Mouse (Mus musculus) kidney, adult 11 months (tissue): ENCODE results near the gene Lrrc10b.

ENCODE experiments used
- DNase-seq: peaks from one replicate; pipeline ENCODE4 v3.0.0; 2022

Lrrc10b gene

DNA sequence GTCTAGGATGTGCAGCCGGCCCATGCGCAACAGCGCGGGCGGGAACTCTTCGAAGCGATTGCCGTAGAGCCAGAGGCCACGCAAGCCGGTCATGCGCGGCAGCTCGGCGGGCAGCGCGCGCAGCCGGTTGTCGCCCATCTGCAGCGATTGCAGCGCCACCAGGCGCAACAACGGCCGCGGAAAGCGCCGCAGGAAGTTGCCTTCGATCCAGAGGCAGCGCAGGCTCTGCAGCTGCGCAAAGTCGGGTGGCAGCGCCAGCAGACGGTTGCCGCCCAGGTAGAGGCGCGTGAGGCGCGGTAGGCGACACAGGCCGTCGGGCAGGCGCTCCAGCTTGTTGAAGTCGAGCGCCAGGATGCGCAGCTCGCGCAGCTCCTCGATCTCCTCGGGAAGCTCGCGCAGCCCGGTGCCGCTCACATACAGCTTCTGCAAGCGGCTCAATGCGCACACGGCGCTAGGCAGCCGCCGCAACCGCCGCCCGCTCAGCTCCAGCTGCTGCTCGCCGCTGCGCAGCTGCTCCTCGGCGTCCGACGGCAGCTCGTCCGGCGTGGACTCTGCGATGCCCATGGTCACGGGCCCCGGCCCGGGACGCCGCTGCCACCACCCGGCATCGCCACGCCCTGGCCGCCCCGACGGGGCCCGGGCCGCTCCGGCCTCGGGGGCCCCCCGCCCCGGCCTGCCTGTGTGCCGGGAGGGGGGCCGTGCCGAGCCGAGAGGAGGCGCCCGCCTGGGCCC, at the start of gene Lrrc10b:
TSS of gene Lrrc10b (minus strand) at position 722 of the 732 bp plus-strand sequence.
- peak; percentile 23 for DNase-seq

DNA sequence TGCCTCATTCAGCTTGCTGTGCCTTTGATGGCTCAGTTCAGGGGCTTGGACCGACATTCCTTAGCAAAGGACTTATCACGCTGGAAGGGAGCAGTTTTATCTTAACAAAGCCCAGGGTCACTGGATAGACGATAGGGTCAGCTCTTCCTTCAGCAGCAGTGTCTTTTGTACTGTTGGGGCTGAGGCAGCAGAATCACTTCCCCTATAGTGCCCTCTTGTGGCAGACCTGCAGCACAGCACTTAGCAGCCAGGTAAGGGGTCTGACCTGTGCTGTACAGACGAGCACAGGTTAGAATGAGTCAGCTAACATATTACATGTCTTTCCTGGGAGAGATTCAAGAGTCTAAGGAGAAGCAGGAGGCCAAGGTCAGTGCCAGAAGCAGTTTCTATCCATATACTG, 45.3 kb upstream of the Lrrc10b start:
- DNase-seq: no peak

DNA sequence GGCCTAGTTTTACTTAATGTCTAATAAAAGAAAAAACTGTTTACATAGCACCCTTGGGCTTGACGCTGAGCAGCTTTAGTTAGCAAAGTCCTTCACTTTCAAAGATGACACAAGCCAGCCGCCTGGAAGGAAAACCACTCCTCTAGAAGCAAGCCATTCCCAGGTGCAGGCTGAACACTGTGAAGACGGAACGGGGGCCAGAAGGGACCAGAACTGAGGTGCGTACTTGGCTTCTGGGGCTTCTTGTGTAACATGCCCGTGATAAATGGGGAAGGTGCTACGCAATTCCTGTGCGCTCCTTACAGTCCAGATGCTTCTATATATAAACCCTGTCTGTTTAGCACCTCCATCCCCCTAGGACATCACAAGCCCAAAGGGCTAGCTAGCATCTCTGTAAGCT, 43.3 kb upstream of the Lrrc10b start:
- DNase-seq: no peak

DNA sequence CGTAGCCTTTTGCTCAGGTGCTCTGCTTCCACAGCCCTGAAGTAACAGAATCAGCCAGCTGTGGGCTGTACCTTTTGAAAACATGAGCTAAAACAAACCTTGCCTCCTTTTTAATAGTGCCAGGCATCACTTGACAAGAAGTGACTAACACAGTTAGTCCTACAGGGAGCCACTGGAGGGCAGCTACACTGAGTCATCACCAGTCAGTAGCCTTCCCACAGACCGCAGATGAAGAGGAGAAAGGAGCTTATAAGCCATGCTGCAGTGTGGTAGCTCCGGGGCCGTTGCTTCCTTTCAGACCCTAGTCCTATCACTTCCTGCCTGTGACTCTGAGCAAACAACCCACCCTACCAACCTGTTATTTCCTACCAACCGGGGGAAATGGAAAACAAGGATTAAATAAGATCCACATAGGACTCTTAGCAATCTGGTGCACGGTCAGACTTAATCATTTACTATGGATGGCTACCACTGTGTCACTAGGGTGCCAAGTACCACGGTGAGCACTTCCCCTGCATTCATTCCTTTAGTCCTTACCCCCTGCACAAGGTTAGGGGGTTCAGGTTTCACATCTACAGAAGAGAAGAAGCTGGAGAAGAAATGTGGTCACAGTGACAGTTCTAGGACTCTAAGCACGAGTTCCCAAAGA, 40.4 kb upstream of the Lrrc10b start:
- DNase-seq: no peak

DNA sequence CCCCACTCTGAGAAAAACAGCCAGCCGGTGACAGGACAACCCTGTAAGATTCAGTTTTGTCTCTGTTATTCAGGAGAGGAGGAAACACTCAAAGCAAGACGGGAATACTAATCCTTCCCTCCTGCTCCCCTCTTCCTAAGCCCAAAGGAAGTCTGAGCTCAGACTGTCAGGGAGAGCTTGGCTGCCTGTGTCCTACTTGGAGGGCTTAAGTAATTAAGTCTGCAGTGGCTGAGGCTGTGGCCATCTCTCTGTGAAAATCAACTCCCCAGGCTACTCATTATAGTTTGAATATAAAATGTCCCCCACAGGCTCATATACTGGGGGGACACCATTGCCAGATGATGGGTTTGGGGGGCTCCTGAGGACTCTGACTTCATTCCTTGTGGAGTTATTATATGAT, 39.7 kb upstream of the Lrrc10b start:
- no peak for DNase-seq

DNA sequence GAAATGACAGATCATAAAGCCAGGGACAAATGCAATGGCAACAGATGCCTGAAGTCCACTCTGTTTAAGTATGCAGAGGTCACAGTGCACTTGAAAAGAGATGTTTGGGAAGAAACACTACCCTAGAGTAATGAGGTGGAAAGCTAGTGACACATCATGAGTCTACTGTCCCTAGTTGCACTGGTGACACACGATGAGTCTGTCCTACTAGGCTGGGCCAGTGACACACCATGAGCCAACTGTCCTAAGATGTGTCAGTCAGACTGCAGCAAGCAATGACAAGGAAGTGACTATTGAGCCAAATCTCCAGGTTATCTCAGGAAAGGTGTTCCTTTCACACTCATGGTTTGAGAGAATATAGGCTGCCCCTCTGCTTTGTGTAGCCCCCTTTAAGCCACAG, 38.4 kb upstream of the Lrrc10b start:
- no peak for DNase-seq

DNA sequence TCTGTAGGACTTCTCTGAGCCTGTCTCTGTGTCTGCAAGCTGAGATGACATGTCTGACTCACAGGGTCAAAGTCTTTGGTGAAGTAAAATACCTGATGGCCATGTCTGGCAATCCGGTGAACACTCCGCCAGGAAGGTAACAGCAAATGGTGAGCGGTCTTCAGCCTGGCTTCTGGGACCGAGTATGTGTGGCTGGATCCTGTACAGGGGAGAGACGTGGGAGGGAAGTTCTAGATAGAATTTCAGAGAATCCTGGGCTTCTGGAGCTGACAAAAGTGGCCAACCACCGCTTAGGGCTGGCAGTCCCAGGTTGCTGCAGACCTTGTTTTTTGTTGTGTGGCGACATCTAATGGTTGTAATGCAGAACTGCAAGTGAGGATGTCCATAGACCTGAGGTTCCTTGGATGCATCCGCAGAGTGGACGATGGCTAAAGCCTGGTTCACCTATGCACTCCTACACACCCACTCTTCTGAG, 29.0 kb upstream of the Lrrc10b start:
- DNase-seq: peak; percentile 44

DNA sequence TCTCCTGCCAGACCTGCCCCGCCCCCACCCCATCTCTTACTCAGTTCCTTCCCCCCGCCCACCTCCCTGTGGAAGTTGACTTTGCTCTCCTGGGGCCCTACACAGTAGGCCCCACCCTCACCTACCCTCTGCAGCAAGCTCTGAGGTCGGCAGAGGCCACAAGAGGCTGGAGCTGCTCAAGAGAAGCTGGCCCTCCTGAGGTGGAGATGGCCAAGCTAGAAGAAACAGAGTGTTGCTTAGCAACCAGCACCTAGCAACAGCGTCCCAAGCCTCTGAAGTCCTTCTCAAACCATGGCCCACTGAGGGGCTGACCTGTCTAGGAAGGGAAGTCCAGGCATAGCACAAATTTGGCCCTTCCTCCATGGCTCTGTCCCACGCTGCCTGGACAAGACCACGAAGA, 25.4 kb upstream of the Lrrc10b start, which contains the start of gene Ppp1r32:
TSS of gene Ppp1r32 (minus strand) at position 226 of the 400 bp plus-strand sequence.
- DNase-seq: no peak

DNA sequence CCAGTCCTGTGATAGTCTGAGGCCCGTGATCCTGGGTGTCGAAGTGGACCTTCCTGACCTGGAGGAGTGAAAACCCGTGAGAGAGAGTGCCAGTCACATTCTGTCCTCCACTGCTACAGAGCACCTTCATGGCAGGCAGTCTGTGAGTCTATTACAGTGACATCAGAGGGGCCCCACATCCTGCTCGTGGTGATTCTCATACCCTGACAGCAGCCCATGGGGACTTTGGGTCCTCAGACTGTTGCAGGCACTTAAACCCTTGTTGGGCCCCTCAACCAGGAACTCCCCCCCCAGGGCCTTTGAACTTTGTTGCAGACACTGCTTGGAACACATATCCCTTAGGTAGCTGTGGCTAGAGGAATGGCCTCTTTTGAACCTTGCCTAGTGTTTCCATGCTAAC, 22.3 kb upstream of the Lrrc10b start:
- no peak for DNase-seq

DNA sequence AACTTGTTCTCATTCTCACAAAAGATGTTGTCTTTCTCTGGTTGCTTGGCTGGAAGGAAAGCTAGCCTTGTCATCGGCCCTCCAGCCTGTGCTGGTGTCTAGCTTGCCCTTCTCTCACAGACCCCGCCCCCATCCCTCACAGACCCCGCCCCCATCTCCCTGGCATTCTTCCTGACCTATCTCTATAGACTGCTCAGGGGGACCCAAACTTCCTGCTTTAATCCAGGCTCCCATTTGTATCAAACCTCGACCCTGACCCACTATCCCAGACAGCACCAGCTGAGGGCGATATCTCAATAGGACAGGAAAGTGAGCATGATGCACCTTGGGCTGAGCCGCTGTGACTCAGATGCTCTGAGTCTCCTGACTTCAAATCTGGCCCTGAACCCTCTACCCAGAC, 16.5 kb upstream of the Lrrc10b start:
- DNase-seq: no peak

DNA sequence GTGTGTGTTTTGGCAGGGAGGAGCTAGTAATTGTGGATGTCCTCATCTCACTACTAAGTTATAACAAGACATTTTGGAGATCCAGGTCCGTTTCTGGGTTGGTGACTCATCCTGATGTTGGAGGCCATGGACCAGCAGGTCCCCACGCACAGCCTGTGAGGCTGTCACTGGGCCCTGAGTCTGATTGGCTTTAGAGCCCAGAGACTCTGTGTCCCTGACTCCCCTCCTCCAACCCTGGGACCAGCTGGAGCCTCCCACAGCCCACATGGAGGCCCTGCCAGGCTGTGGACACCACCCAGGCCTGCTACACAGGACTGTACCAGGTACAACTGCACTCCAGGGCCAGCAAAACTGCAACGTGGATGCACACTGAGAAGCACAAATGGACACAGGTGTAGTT, 15.7 kb upstream of the Lrrc10b start:
- DNase-seq: no peak

DNA sequence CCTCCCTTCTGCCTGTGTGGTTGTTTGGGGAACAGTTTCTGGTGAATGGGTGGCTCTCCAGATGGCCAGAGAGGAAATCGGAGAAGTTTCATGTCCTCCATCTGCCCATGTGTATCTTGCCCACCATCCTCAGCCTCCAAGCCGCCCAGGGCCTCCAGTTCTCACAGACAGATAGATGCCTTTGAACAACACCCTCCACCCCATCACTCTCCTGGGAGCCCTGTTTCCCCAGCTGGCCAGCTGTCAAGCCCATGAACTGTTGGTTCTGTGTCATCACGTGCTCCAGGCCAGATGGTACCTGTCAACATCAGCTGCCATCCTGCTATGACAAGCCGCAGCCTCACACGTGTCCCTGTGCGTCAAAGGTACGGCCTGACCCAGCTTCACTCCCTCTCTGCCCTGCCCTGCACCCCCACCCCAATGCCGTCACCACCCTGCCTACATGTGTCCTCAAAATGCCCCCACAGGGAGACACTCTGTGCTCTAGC, 11.9 kb upstream of the Lrrc10b start:
- no peak for DNase-seq

DNA sequence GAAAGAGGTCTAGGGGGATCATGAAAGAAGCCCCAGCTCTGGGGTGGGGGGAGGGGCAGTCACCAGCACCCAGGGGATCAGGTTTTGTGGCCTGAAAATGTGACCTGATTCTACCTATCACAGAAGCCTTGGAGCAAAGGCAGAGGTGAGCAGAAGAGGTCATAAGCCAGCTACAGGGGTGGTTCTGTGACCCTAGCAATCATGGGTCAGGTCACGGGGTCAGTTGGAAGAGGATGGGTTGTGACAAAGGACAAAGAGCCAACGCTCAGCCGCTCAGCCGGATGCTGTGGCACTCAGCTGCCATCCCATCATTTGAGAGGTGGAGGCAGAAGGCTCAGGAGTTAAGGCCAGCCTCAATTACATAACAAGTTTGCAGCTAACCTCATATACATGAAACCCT, 7.2 kb upstream of the Lrrc10b start:
- DNase-seq: no peak

DNA sequence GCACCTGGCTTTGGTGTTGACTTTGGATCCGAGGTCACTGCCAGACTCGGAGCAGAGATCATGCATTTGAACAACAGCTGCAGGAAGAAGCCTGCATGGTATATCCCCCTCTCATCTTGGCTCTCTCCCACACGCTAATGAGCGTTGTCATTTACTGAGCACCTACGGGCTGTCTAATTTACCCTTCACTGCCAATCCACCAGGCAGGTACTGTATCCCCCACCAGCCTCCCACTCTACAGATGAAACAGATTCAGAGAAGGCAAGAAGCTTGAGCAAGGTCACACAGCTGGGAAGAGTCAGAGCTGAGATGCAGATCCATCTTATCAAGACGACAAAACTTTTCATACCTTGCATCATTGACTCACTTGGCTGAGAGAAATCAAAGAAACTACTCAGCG, 4.3 kb upstream of the Lrrc10b start:
- DNase-seq: no peak

DNA sequence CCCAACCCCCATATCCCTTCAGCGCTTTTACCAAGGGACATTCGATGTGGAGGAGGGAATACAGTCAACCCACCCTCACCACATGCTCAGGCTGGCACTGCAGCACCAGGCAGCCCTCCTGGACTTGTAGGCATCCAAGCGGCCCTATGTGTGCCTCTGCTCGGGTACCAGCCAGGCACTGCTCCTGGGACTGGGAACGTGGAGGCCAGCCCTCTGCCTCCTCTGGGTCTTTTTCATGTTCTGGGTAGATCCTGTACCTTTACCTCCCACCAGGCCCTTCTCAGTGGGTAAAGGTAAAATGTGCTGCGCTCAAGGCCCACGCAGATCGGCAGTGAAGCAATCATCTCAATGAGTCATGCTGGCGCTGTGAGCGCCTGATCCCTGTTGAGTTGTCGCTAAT, 2.6 kb upstream of the Lrrc10b start:
- DNase-seq: no peak

DNA sequence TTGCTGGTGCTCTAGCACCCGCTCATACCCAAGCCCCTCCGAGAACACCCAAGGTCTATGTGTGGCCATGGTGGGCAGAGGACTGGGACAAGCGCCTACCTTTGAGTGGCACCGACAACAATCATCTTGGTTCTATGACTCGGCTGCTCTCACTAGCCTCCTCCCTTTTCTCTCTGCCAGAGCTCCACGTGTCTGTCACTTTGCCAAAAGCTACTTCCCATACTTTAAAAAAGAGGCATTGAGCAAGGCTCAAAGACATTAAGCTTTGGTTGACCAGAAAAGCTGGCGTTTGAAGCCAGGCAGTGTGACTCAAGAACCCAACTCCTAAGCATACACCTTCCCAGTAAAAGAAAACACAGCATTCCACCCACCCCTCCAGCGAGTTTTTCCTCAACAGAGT, 823 bp upstream of the Lrrc10b start:
- peak; percentile 28 for DNase-seq

DNA sequence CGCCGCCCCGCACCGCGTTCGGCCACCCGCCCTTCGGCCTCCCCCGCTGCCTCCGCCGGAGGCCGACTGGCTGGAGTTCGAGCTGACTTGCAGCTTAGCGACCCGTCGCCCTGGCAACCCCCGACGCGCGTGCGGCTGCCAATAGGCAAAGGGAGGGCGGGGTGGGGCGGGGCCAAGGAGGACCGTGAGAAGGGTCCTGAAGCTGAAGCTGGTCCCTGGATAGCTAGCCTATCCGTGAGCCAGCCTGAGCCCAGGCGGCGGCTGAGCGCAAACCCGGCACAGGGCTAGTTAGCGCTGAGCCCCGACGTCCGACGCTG, 169 bp upstream of the Lrrc10b start:
- peak; percentile 15 for DNase-seq

DNA sequence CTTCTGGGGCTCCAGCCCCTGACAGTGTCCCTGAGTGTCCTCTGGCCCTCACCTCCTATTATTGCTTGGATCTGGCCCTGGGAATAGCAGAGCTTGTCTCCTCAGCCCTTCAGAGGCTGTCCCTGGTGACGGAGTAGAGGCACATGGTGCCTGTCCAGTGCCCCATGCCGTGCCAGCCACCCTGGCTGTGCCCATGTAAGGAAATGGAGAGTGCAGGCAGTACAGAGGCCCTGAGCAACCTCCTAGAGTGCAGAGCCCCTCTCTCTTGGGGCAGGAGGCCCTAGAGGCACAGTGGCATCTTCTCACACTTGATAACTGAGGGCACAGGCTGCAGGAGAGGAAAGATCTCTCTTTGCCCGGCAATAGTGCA, 1.9 kb downstream of the Lrrc10b start:
- DNase-seq: no peak

DNA sequence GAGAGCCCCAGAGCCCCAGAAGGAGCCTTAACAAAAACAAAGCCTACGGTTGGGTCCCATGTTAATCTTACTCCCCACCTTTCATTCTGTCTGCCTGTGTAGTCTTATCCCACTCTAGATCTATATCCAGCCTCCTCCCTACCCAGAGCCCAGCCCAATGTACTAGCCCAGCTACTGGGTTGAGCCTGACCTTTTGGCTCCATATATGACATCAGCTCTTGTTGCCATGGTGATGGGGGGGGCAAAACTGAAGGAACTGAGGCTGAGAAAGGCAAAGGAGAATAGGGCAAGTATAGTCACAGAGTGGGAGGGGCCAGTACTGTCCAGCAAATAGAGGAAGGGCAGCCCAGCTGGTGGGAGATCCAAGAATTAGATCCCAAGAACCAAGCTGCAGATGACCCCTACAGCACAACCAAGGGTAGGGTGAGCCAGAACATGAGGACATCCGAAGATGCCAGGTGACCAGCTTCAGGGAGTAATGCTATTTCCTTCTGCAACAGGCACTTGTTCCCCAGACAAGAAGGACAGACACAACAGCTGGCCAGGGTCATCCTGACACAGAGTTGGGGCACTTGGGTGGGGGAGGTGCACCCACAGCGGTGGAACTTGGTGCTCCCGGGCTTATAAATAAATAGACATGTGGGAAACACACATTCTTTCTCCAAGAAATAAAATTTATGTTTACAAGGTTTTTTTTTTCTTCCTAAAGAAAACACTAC, 2.4 kb downstream of the Lrrc10b start:
- no peak for DNase-seq

DNA sequence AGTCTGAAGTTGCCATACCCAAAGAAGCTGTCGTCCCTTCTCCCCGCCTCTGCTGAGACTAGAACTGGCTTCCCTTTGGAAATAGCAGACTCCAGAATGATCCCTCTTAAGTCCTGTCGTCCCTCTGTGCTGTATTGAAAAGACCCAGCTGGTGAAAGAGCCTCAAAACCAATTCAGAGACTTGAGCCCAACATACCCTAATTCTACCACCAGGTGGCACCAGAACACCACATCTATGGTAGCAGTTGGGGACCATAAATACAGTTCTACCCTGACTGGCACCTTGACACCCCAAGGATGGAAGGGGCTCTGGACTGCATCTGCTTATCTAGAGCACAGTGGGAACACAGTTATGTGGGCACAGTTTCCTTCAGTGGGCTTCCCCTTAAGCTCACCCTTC, 7.6 kb downstream of the Lrrc10b start:
- peak; percentile 45 for DNase-seq

DNA sequence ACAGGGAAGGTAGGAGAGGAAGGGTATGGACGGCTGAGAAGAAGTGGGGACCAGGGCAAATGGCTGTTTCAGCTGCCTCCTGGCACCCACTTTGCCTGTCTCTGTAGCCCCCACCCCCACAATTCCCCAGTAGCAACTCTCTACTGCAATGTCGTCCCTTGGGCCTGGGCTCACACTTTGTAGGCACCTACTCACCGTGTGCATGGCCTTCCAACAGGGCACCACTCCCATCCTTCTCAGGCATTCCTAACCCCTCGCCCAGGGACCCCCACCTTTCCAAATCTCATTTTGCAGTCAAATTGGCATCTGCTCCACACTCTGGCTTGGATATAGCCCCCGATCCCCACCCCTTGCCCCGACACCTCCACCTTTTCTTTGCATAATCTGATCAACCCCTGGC, 8.1 kb downstream of the Lrrc10b start:
- no peak for DNase-seq

DNA sequence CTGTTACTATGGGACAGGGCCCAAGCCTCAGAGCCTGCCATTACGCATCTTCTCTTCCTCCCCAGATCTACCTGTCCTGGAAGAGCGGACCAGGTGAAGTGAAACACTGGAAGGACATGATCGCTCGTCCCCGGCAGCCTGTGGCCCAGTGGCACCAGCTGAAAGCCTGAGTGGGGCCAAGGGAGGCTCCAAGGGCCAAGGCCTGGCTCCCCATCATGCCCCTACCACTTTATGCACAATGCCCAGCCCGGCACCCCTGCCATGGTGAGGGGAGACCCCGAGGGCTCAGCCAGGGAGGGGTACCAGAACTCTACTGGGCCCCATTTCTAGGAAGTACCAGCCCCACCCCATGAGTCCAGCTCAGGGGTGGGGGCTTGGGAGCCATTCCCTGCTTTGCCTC, 9.0 kb downstream of the Lrrc10b start:
- no peak for DNase-seq

DNA sequence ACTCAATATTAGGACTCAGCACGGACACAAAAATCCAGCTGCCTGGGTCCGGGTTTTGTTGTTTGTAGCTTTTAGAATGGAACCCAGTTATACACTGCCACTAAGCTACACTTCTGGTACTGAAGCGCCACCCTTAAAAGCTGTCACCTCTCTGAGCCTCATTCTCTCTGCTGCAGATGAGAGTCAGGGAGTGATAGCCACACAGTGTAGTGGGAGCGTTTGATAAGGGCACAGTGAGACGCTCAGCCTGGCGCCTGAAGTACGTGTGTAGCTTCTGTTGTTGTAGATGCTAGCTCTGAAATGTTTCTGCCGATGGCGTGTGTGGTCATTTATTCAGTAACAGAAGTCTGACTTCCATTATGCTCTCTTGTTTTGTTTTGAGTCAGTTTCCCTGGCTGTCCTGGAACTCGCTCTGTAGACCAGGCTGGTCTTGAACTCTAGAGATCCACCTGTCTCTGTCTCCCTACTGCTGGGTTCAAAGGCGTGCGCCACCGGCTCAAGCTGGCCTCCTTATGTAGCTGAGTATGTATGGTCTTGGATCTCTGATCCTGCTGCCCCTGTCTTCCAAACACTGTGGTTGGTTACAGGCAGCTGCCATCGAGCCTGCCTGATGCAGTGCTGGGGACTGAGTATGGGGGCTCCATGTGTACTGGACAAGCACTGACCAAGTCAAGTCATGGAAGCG, 12.4 kb downstream of the Lrrc10b start:
- DNase-seq: no peak
